ENCODE assay signal across 22 mouse cellular contexts in genomic region chr6:121194956-121195731, GRCm38 (mm10). TPM values are rescaled to one million over a fixed set of nuclear protein-coding genes. Genes with fewer than 3 reads are reported as not detected.
DNase-seq lines count a peak whose midpoint lies in the region; TF ChIP-seq lines count a peak whose summit lies in the region.
"Had no signal": no experiment of that assay in that cellular context is flagged by ENCODE, and none has a peak within 500 bp of the region (broad histone marks: within the 10 kb centered on the region; RNA-seq: fewer than 3 reads in every experiment).

No protein-coding gene starts in this region.

- H3K4me3 ChIP-seq in layer of hippocampus, adult 2 months: no peak overlapping the region
- H3K4me3 ChIP-seq: erythroblast, embryonic 14.5 days; heart, embryonic 12.5 days; hindbrain, embryonic 13.5 days; megakaryocyte, embryonic 14.5 days; myocyte had no signal

- no peak for DNase-seq in layer of hippocampus, adult 2 months (ENCODE audit: low spot score in 2 of 2)
- DNase-seq in layer of hippocampus, adult 9-11 months: no peak
- peak; percentile 64 for DNase-seq in right cerebral cortex, adult 18-20 months
- no peak for DNase-seq in right cerebral cortex, postnatal 4 days
- DNase-seq in fibroblast of lung, adult 2 months (ENCODE audit: low read depth): peak; percentile 49
- DNase-seq in kidney, postnatal 25 days: no peak
- no peak for DNase-seq in cerebellum, postnatal 4 days (ENCODE audit: low spot score in 2 of 2)
- DNase-seq: adrenal gland, postnatal 14 days; cerebellum, adult 11-12 months; cerebellum, postnatal 14 days; heart, postnatal 14 days; kidney, adult 8-10 months; kidney, postnatal 36 days; liver; liver, postnatal 0 days; midbrain, embryonic 14.5 days had no signal

- peak; percentile 19 for TF ChIP-seq CTCF in layer of hippocampus, adult 2 months (conservative IDR thresholded peaks at IDR 0.05)

- no peak overlapping the region for H3K27ac ChIP-seq in layer of hippocampus, adult 2 months
- H3K27ac ChIP-seq: hindbrain, embryonic 13.5 days had no signal

RNA-seq across cellular contexts. Expression of gene Pex26, which starts 11.7 kb away (rescaled TPM):
- 10 to 100 TPM in 1 of 2 experiments, 1 to 10 TPM in 1; 9.7 to 11.5 TPM for total RNA-seq in layer of hippocampus, adult 2 months (2021)

RNA-seq across cellular contexts. Expression of gene Tuba8, which starts 15.4 kb away (rescaled TPM):
- total RNA-seq in layer of hippocampus, adult 2 months (2021): 1 to 10 TPM; 5.0 to 6.1 TPM

RNA-seq across cellular contexts. Expression of gene Usp18, which starts 50.6 kb away (rescaled TPM):
- under 1 TPM; 0.52 to 0.74 TPM for total RNA-seq in layer of hippocampus, adult 2 months (2021)
- total RNA-seq: layer of hippocampus, postnatal 10 days had no signal

Comparison
In these comparisons a context has a peak if more than half of its experiments do, and no peak if none do; other contexts are left out.
1. DNase-seq: peak in right cerebral cortex, adult 18-20 months (single experiment) and fibroblast of lung, adult 2 months (single experiment); none in layer of hippocampus, adult 2 months (0 of 2), layer of hippocampus, adult 9-11 months (single experiment), right cerebral cortex, postnatal 4 days (single experiment), kidney, postnatal 25 days (0 of 2) and cerebellum, postnatal 4 days (0 of 2).